Mouse (Mus musculus): ENCODE data around the gene Narf.
A peak's percentile ranks its signal among the peaks of the same experiment; 100 is the strongest.

DNA sequence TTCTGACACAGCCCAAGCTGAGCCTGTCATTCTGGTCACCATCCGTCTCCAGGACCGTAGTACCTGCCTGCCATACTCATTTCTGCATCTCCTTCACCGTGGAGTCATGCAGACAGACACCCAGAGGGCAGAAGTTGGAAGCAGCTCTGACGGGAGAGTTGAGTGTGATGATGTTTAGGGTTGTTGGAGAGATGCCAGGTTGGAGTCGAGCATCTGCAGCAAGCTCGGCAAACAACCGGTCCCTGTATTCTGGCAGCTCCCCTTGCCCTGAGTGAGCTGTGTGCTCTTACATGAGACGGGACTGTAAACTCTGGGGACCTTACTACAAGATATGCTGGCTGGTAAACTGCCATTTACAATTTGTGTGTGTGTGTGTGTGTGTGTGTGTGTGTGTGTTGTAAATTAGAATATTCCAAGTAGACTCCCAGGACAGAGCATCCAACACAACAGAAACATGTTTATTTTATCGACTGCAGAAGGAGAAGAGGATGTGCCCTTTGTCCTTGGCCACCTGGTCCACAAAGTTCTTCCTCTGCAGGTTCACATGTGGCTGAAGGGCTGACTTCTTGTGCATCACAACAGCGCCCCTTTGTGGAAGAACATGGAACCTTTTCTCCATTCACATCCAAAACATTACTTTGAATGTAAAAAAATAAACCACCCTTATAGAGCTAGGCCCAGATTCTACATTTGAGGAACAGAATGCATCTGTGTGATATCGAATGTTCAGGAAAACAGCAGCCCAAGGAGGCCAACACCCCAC lies 35.4 kb upstream of the Narf start:
- TF ChIP-seq CTCF (IDR thresholded peaks at IDR 0.05; ENCODE audit: low read depth): peak; percentile 57
- TF ChIP-seq EP300 (IDR thresholded peaks at IDR 0.05; ENCODE audit: low read depth): no peak
